In the genomic region with DNA sequence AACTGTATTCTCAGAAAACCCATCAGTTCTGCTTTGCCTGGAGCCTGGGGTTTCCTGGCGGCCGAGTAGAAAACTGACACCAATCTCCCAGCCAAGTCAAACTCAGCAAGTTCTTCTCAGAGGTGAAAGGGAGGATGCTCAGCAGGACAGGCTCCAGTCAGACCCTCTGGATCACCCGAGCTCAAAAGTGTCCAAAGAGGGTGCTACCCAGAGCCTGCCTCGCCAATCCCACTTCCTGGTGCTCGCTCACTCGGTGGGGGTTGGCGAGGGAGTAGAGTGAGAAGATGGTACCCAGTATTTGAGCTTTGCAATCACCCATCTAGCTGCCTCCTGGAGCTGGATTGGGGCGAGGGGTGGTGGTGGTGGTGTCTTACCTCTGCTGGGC, we compare ENCODE assay signal across 9 mouse cellular contexts. TPM values are rescaled to one million over a fixed set of nuclear protein-coding genes. Genes with fewer than 3 reads are reported as not detected.
DNase-seq lines count a peak whose midpoint lies in the region; ATAC-seq lines count a peak whose summit lies in the region.
"Had no signal": no experiment of that assay in that cellular context is flagged by ENCODE, and none has a peak within 500 bp of the region (broad histone marks: within the 10 kb centered on the region; RNA-seq: fewer than 3 reads in every experiment).

No protein-coding gene starts in this region.

- no peaks in the 10 kb centered on the region for H3K36me3 ChIP-seq in kidney, embryonic 15.5 days
- no peaks in the 10 kb centered on the region for H3K36me3 ChIP-seq in embryonic facial prominence, embryonic 13.5 days
- H3K36me3 ChIP-seq in macrophage (ENCODE audit: inconsistent target): peaks cover 11% of the 10 kb centered on the region; the same call in 1 of the 2 replicates
- no peaks in the 10 kb centered on the region for H3K36me3 ChIP-seq in midbrain, embryonic 13.5 days

- WGBS in kidney, embryonic 15.5 days: 32% methylated on average over 8 of the region's 8 CpGs
- WGBS in embryonic facial prominence, embryonic 13.5 days: 35% methylated on average over 8 of the region's 8 CpGs
- WGBS in macrophage (ENCODE audit: missing documents): 10% methylated on average over 8 of the region's 8 CpGs
- WGBS in midbrain, embryonic 13.5 days: 42% methylated on average over 8 of the region's 8 CpGs

- H3K79me2 ChIP-seq in macrophage (ENCODE audit: inconsistent target): peaks cover 56% of the 10 kb centered on the region

- peak overlapping the region; percentile 63 for H3K4me2 ChIP-seq in kidney, embryonic 15.5 days
- peak overlapping the region; percentile 61; the same call in 1 of the 2 replicates for H3K4me2 ChIP-seq in embryonic facial prominence, embryonic 13.5 days
- no peak overlapping the region for H3K4me2 ChIP-seq in midbrain, embryonic 13.5 days (replicated peaks)

- peaks cover 18% of the 10 kb centered on the region for H3K4me1 ChIP-seq in kidney, embryonic 15.5 days
- peaks cover 13% of the 10 kb centered on the region for H3K4me1 ChIP-seq in embryonic facial prominence, embryonic 13.5 days
- H3K4me1 ChIP-seq in midbrain, embryonic 13.5 days (replicated peaks): 0 out of 2 replicates have a peak, but pooled peaks cover 4% of the 10 kb centered on the region

- H3K4me3 ChIP-seq in kidney, embryonic 15.5 days (replicated peaks): peak overlapping the region; percentile 38; the same call in 1 of the 2 replicates
- H3K4me3 ChIP-seq in embryonic facial prominence, embryonic 13.5 days: no peak overlapping the region
- H3K4me3 ChIP-seq in macrophage (ENCODE audit: inconsistent target): peak overlapping the region; percentile 83
- no peak overlapping the region for H3K4me3 ChIP-seq in midbrain, embryonic 13.5 days (replicated peaks)

- peaks cover 47% of the 10 kb centered on the region for H3K27me3 ChIP-seq in kidney, embryonic 15.5 days
- peaks cover 62% of the 10 kb centered on the region for H3K27me3 ChIP-seq in embryonic facial prominence, embryonic 13.5 days
- peaks cover 56% of the 10 kb centered on the region for H3K27me3 ChIP-seq in midbrain, embryonic 13.5 days

- peak overlapping the region; percentile 35; the same call in 1 of the 2 replicates for H3K9ac ChIP-seq in kidney, embryonic 15.5 days
- H3K9ac ChIP-seq in embryonic facial prominence, embryonic 13.5 days: no peak overlapping the region
- no peak overlapping the region for H3K9ac ChIP-seq in midbrain, embryonic 13.5 days (replicated peaks)

- DNase-seq in kidney, adult 9 months: no peak
- peak; percentile 53 for DNase-seq in CD4-positive, CD25-positive, alpha-beta regulatory T cell, adult 2 months (ENCODE audit: low read depth, low spot score)
- DNase-seq in right cerebral cortex, adult 18-20 months: no peak
- DNase-seq in cerebellum, postnatal 25 days: no peak
- DNase-seq: cerebellum, postnatal 10 days had no signal

- no peak for ATAC-seq in kidney, embryonic 15.5 days (replicated peaks; ENCODE audit: low FRiP score)
- ATAC-seq in embryonic facial prominence, embryonic 13.5 days (ENCODE audit: insufficient number of reproducible peaks, insufficient read depth, low FRiP score, low TSS enrichment, low read depth): no peak
- ATAC-seq in midbrain, embryonic 13.5 days: no peak

- H3K27ac ChIP-seq in kidney, embryonic 15.5 days: no peak overlapping the region
- H3K27ac ChIP-seq in embryonic facial prominence, embryonic 13.5 days: no peak overlapping the region
- H3K27ac ChIP-seq in macrophage: peak overlapping the region; percentile 90
- H3K27ac ChIP-seq in midbrain, embryonic 13.5 days: no peak overlapping the region

- no peaks in the 10 kb centered on the region for H3K9me3 ChIP-seq in kidney, embryonic 15.5 days (replicated peaks)
- H3K9me3 ChIP-seq in embryonic facial prominence, embryonic 13.5 days: no peaks in the 10 kb centered on the region
- H3K9me3 ChIP-seq in midbrain, embryonic 13.5 days: no peaks in the 10 kb centered on the region

RNA-seq across cellular contexts. Expression of gene Fxyd5, which starts 1.3 kb away (rescaled TPM):
- 30.6 and 35.0 TPM in 2 replicates for polyA plus RNA-seq in kidney, embryonic 15.5 days (2015; fragmentation: Nextera tagmentation; extraction: Ambion mirVana)
- polyA plus RNA-seq in embryonic facial prominence, embryonic 13.5 days (2015; fragmentation: Nextera tagmentation; extraction: Ambion mirVana): 16.7 and 20.7 TPM in 2 replicates
- total RNA-seq in macrophage (2018; cell fraction: chromatin; rRNA removed): 100 to 1,000 TPM in 13 of 26 experiments, 10 to 100 TPM in 13; 24.1 to 184 (median 97.0) TPM
- total RNA-seq in macrophage (2018; cell fraction: cytosol; rRNA removed): 100 to 1,000 TPM; 518 to 856 (median 728) TPM
- 100 to 1,000 TPM in 25 of 26 experiments, 10 to 100 TPM in 1; 78.4 to 397 (median 257) TPM for total RNA-seq in macrophage (2018; cell fraction: nucleus; rRNA removed)
- polyA plus RNA-seq in macrophage (2018): 662 to 1,499 TPM (median 1,028 TPM) in 3 replicates
- polyA plus RNA-seq in midbrain, embryonic 13.5 days (2015; fragmentation: Nextera tagmentation; extraction: Ambion mirVana): 10.3 and 11.7 TPM in 2 replicates

RNA-seq across cellular contexts. Expression of gene Fxyd7, which starts 10.3 kb away (rescaled TPM):
- polyA plus RNA-seq in kidney, embryonic 15.5 days (2015; fragmentation: Nextera tagmentation; extraction: Ambion mirVana): 8.2 and 11.2 TPM in 2 replicates
- polyA plus RNA-seq in embryonic facial prominence, embryonic 13.5 days (2015; fragmentation: Nextera tagmentation; extraction: Ambion mirVana): 18.3 and 23.1 TPM in 2 replicates
- not detected for total RNA-seq in macrophage (2018; cell fraction: chromatin; rRNA removed)
- under 1 TPM in 2 of 26 experiments, not detected in 24; 0.18 to 0.35 TPM for total RNA-seq in macrophage (2018; cell fraction: cytosol; rRNA removed)
- total RNA-seq in macrophage (2018; cell fraction: nucleus; rRNA removed): not detected
- not detected in 3 replicates for polyA plus RNA-seq in macrophage (2018)
- 49.2 and 50.8 TPM in 2 replicates for polyA plus RNA-seq in midbrain, embryonic 13.5 days (2015; fragmentation: Nextera tagmentation; extraction: Ambion mirVana)

RNA-seq across cellular contexts. Expression of gene Fxyd1, which starts 16.0 kb away (rescaled TPM):
- polyA plus RNA-seq in kidney, embryonic 15.5 days (2015; fragmentation: Nextera tagmentation; extraction: Ambion mirVana): 50.8 and 57.9 TPM in 2 replicates
- polyA plus RNA-seq in embryonic facial prominence, embryonic 13.5 days (2015; fragmentation: Nextera tagmentation; extraction: Ambion mirVana): 50.0 and 59.2 TPM in 2 replicates
- 1 to 10 TPM in 1 of 26 experiments, not detected in 25; 1.9 TPM for total RNA-seq in macrophage (2018; cell fraction: chromatin; rRNA removed)
- total RNA-seq in macrophage (2018; cell fraction: cytosol; rRNA removed): not detected
- not detected for total RNA-seq in macrophage (2018; cell fraction: nucleus; rRNA removed)
- polyA plus RNA-seq in macrophage (2018): not detected in 3 replicates
- polyA plus RNA-seq in midbrain, embryonic 13.5 days (2015; fragmentation: Nextera tagmentation; extraction: Ambion mirVana): 5.2 and 5.6 TPM in 2 replicates

RNA-seq across cellular contexts. Expression of gene Lgi4, which starts 18.1 kb away (rescaled TPM):
- 0.34 and 0.44 TPM in 2 replicates for polyA plus RNA-seq in kidney, embryonic 15.5 days (2015; fragmentation: Nextera tagmentation; extraction: Ambion mirVana)
- 1.3 and 1.7 TPM in 2 replicates for polyA plus RNA-seq in embryonic facial prominence, embryonic 13.5 days (2015; fragmentation: Nextera tagmentation; extraction: Ambion mirVana)
- 1 to 10 TPM in 19 of 26 experiments, under 1 TPM in 7; 0.50 to 7.1 (median 1.5) TPM for total RNA-seq in macrophage (2018; cell fraction: chromatin; rRNA removed)
- total RNA-seq in macrophage (2018; cell fraction: cytosol; rRNA removed): under 1 TPM; 0.09 to 0.59 (median 0.22) TPM
- total RNA-seq in macrophage (2018; cell fraction: nucleus; rRNA removed): 1 to 10 TPM in 13 of 26 experiments, under 1 TPM in 13; 0.29 to 3.0 (median 0.94) TPM
- 0.14 to 0.27 TPM (median 0.22 TPM) in 3 replicates for polyA plus RNA-seq in macrophage (2018)
- polyA plus RNA-seq in midbrain, embryonic 13.5 days (2015; fragmentation: Nextera tagmentation; extraction: Ambion mirVana): 0.16 and 0.30 TPM in 2 replicates

RNA-seq across cellular contexts. Expression of gene Fxyd3, which starts 35.5 kb away (rescaled TPM):
- polyA plus RNA-seq in kidney, embryonic 15.5 days (2015; fragmentation: Nextera tagmentation; extraction: Ambion mirVana): 14.3 and 14.8 TPM in 2 replicates
- 55.9 and 59.6 TPM in 2 replicates for polyA plus RNA-seq in embryonic facial prominence, embryonic 13.5 days (2015; fragmentation: Nextera tagmentation; extraction: Ambion mirVana)
- not detected for total RNA-seq in macrophage (2018; cell fraction: chromatin; rRNA removed)
- not detected for total RNA-seq in macrophage (2018; cell fraction: cytosol; rRNA removed)
- total RNA-seq in macrophage (2018; cell fraction: nucleus; rRNA removed): not detected
- polyA plus RNA-seq in macrophage (2018): not detected in 3 replicates
- polyA plus RNA-seq in midbrain, embryonic 13.5 days (2015; fragmentation: Nextera tagmentation; extraction: Ambion mirVana): 0.47 TPM in 1 of 2 replicates, not detected in the other

Comparison
In these comparisons a context has a peak if more than half of its experiments do, and no peak if none do; other contexts are left out.
1. H3K4me3 ChIP-seq: peak in kidney, embryonic 15.5 days (single experiment) and macrophage (single experiment); none in embryonic facial prominence, embryonic 13.5 days (single experiment) and midbrain, embryonic 13.5 days (single experiment).
2. RNA of gene Fxyd5, which starts 1.3 kb away (polyA plus RNA-seq): 662 to 1,499 TPM in macrophage; 30.6 to 35.0 TPM in kidney, embryonic 15.5 days, 16.7 to 20.7 TPM in embryonic facial prominence, embryonic 13.5 days and 10.3 to 11.7 TPM in midbrain, embryonic 13.5 days; every median in the first group is over 10 times any median in the second.